Mouse (Mus musculus): Measurements from ENCODE around the gene Cyth4.

The Cyth4 gene

GRCm38 (mm10) chr15:78585404-78585803 is 11.4 kb upstream of the Cyth4 start:
- DNase-seq (ENCODE audit: extremely low read depth, insufficient read length, low spot score) = no peak

- DNase-seq (ENCODE audit: extremely low read depth, insufficient read length, low spot score) = peak; percentile 43
Observed at GRCm38 (mm10) chr15:78587050-78587994, 9.5 kb upstream of the Cyth4 start.

- DNase-seq (ENCODE audit: extremely low read depth, insufficient read length, low spot score) = no peak
Observed at GRCm38 (mm10) chr15:78588049-78588448, 8.8 kb upstream of the Cyth4 start.

GRCm38 (mm10) chr15:78588900-78589299 is 7.9 kb upstream of the Cyth4 start:
- DNase-seq (ENCODE audit: extremely low read depth, insufficient read length, low spot score) = no peak

- DNase-seq (ENCODE audit: extremely low read depth, insufficient read length, low spot score) = no peak
Observed at GRCm38 (mm10) chr15:78589936-78590335, 6.9 kb upstream of the Cyth4 start.

GRCm38 (mm10) chr15:78590785-78591184 is 6.1 kb upstream of the Cyth4 start:
- DNase-seq (ENCODE audit: extremely low read depth, insufficient read length, low spot score) = no peak

- DNase-seq (ENCODE audit: extremely low read depth, insufficient read length, low spot score) = no peak
Observed at GRCm38 (mm10) chr15:78591680-78592451, 5.0 kb upstream of the Cyth4 start.

GRCm38 (mm10) chr15:78592452-78592968 is 4.3 kb upstream of the Cyth4 start:
- DNase-seq (ENCODE audit: extremely low read depth, insufficient read length, low spot score) = no peak

GRCm38 (mm10) chr15:78593896-78594425 is 2.9 kb upstream of the Cyth4 start:
- no peak for DNase-seq (ENCODE audit: extremely low read depth, insufficient read length, low spot score)

GRCm38 (mm10) chr15:78594831-78595230 is 2.0 kb upstream of the Cyth4 start:
- DNase-seq (ENCODE audit: extremely low read depth, insufficient read length, low spot score) = no peak

GRCm38 (mm10) chr15:78595468-78595867 is 1.4 kb upstream of the Cyth4 start:
- DNase-seq (ENCODE audit: extremely low read depth, insufficient read length, low spot score) = no peak

GRCm38 (mm10) chr15:78596504-78596903 is 343 bp upstream of the Cyth4 start:
- DNase-seq (ENCODE audit: extremely low read depth, insufficient read length, low spot score) = no peak

GRCm38 (mm10) chr15:78597729-78598128 is 882 bp downstream of the Cyth4 start:
- DNase-seq (ENCODE audit: extremely low read depth, insufficient read length, low spot score) = no peak

- no peak for DNase-seq (ENCODE audit: extremely low read depth, insufficient read length, low spot score)
Observed at GRCm38 (mm10) chr15:78599124-78599523, 2.3 kb downstream of the Cyth4 start.

- DNase-seq (ENCODE audit: extremely low read depth, insufficient read length, low spot score) = no peak
Observed at GRCm38 (mm10) chr15:78599529-78600193, 2.8 kb downstream of the Cyth4 start.

- no peak for DNase-seq (ENCODE audit: extremely low read depth, insufficient read length, low spot score)
Observed at GRCm38 (mm10) chr15:78601180-78601579, 4.3 kb downstream of the Cyth4 start.

- no peak for DNase-seq (ENCODE audit: extremely low read depth, insufficient read length, low spot score)
Observed at GRCm38 (mm10) chr15:78604255-78604654, 7.4 kb downstream of the Cyth4 start.

GRCm38 (mm10) chr15:78605371-78605791 is 8.5 kb downstream of the Cyth4 start:
- no peak for DNase-seq (ENCODE audit: extremely low read depth, insufficient read length, low spot score)

GRCm38 (mm10) chr15:78606059-78606458 is 9.2 kb downstream of the Cyth4 start:
- DNase-seq (ENCODE audit: extremely low read depth, insufficient read length, low spot score) = peak; percentile 34

GRCm38 (mm10) chr15:78607463-78607862 is 10.6 kb downstream of the Cyth4 start:
- DNase-seq (ENCODE audit: extremely low read depth, insufficient read length, low spot score) = no peak
